Mouse (Mus musculus): Measurements from ENCODE around the gene Ttc30a1.

Ttc30a1 gene

GRCm38 (mm10) chr2:75930941-75931340 lies 50.8 kb downstream of the Ttc30a1 start:
- no peak for DNase-seq (ENCODE audit: low spot score in 2 of 2)

DNA sequence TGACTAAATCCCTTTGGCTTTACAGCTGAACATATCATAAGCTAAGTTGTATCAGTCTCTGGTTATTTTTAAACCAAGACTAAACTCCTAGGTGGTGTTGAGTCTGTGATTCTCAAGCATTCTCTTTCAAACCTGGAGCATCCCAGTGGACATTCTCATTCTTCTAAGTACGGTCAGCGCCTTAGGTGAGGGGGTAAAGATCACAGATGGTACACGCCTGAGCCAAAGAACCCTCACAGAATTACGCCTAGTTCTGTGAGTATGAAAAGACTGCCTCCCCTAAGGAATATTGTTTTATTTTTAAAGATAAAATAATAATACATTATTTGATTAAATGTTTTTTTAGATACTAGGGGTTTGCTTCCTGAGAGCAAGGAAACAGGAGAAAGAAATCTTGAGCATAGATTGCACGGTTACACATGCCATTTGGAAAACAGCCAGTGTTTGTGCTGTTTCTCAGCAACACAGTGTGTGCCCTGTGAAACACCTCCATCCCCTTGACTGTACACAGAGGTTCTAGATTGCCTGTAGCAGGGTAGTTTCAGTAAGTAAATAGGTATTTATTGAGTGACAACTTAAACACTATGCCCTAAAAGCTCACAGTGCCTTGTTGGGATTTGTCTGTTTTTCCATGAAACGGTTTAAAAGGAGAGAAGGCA lies 51.9 kb downstream of the Ttc30a1 start:
- no peak for DNase-seq (ENCODE audit: low spot score in 2 of 2)

- no peak for DNase-seq (ENCODE audit: low spot score in 2 of 2)
Measured at GRCm38 (mm10) chr2:75929141-75929540, 52.6 kb downstream of the Ttc30a1 start.

Data from frontal cortex, postnatal 10 days (tissue).